Mouse (Mus musculus) kidney, embryonic 16.5 days (tissue): ENCODE results near the gene Acsm2. TPM values are rescaled to one million over a fixed set of nuclear protein-coding genes. Genes with fewer than 3 reads are reported as not detected.

ENCODE experiments used
- ATAC-seq: fragments of 200-750 bp; cut with Nextera tagmentation; 2 replicates; pipeline ENCODE4 v1.8.0; 2017; ENCODE audit warnings: moderate TSS enrichment; ENCODE audit not compliant: low FRiP score, low TSS enrichment
- H3K27ac ChIP-seq: fragments of 300-500 bp; sonication (generic); 2 replicates; pipeline ENCODE4 v1.5.1; 2014; ENCODE audit warnings: low read length
- H3K27me3 ChIP-seq: fragments of 300-500 bp; sonication (generic); 2 replicates; pipeline ENCODE4 v1.6.1; 2014; ENCODE audit warnings: low read length, control low read depth, mixed read lengths; ENCODE audit not compliant: insufficient read depth
- H3K36me3 ChIP-seq: fragments of 300-500 bp; sonication (generic); 2 replicates; pipeline ENCODE4 v1.6.1; 2014; ENCODE audit warnings: low read length, control low read depth, mixed read lengths; ENCODE audit not compliant: insufficient read depth
- H3K4me1 ChIP-seq: fragments of 300-500 bp; sonication (generic); 2 replicates; pipeline ENCODE4 v1.6.1; 2014; ENCODE audit warnings: low read length, control low read depth, mixed read lengths; ENCODE audit not compliant: insufficient read depth
- H3K4me2 ChIP-seq: fragments of 300-500 bp; sonication (generic); replicated peaks from 2 replicates; pipeline ENCODE4 v1.6.1; 2014; ENCODE audit warnings: low read depth, low read length
- H3K4me3 ChIP-seq: fragments of 300-500 bp; sonication (generic); 2 replicates; pipeline ENCODE4 v1.5.1; 2014; ENCODE audit warnings: mild to moderate bottlenecking, low read length
- H3K9ac ChIP-seq: fragments of 300-500 bp; sonication (generic); replicated peaks from 2 replicates; pipeline ENCODE4 v1.6.1; 2014; ENCODE audit warnings: low read length
- H3K9me3 ChIP-seq: fragments of 300-500 bp; sonication (generic); 2 replicates; pipeline ENCODE4 v1.6.1; 2016; ENCODE audit warnings: low read length, control low read depth
- WGBS: fragments of 180-500 bp; shearing (Covaris S2); extraction: QIAGEN DNeasy Blood & Tissue Kit; methylation state at CpG from one replicate; pipeline ENCODE4 v1.1.7; 2014; 5-methylcytosine and 5-hydroxymethylcytosine counted together
- polyA plus RNA-seq: library from polyadenylated mRNA; unstranded; fragments of >200 nt; fragmentation: Nextera tagmentation; extraction: Ambion mirVana; gene quantifications from 2 replicates; pipeline ENCODE4 v1.2.1, GENCODE M21; 2015

The Acsm2 gene
- polyA plus RNA-seq, 1 experiment from 2014 or later: 59.8 TPM

- no peaks in the 10 kb centered on the region for H3K4me1 ChIP-seq
- peak; percentile 63 for ATAC-seq
- 75% methylated on average over 5 of the region's 5 CpGs for WGBS
Observed at GRCm38 (mm10) chr7:119642307-119642706, 88.2 kb downstream of the Acsm2 start.

More at GRCm38 (mm10) chr7:119642307-119642706, 88.2 kb downstream of the Acsm2 start:
- Histone ChIP-seq H3K36me3 (no peaks in the 10 kb centered on the region), H3K27ac (peak overlapping the region; percentile 36; the same call in 1 of the 2 replicates), H3K4me2 (no peak overlapping the region), H3K9ac (no peak overlapping the region), H3K4me3 (peak overlapping the region; percentile 22), H3K9me3 (no peaks in the 10 kb centered on the region), H3K27me3 (no peaks in the 10 kb centered on the region)

Other genes starting within 250 kb of the Acsm2 start
- 0.09 and 0.22 TPM in 2 replicates for gene Gp2, start 95.1 kb upstream of the Acsm2 start, polyA plus RNA-seq
- 8.3 and 10.0 TPM in 2 replicates for gene Umod, start 75.1 kb upstream of the Acsm2 start, polyA plus RNA-seq
- gene Acsm5, start 34.9 kb upstream of the Acsm2 start, polyA plus RNA-seq: 1.2 TPM in 2 replicates
- 0.10 and 0.21 TPM in 2 replicates for gene Pdilt, start 30.9 kb upstream of the Acsm2 start, polyA plus RNA-seq
- gene Acsm1, start 52.7 kb downstream of the Acsm2 start, polyA plus RNA-seq: 5.2 and 7.4 TPM in 2 replicates
- not detected in 2 replicates for gene Acsm4, start 135.7 kb downstream of the Acsm2 start, polyA plus RNA-seq
- gene Thumpd1, start 166.5 kb downstream of the Acsm2 start, polyA plus RNA-seq: 84.4 and 85.7 TPM in 2 replicates
- gene Acsm3, start 206.6 kb downstream of the Acsm2 start, polyA plus RNA-seq: 0.92 and 1.1 TPM in 2 replicates
- 23.9 and 27.7 TPM in 2 replicates for gene Rexo5, start 239.7 kb downstream of the Acsm2 start, polyA plus RNA-seq
- 26.2 and 26.5 TPM in 2 replicates for gene Eri2, start 239.7 kb downstream of the Acsm2 start, polyA plus RNA-seq